Mouse (Mus musculus) E14TG2a.4 (cell line): ENCODE results near the gene Fus.

Experiments
- CTCF ChIP-seq: conservative IDR thresholded peaks from 2 replicates; pipeline ENCODE4 v1.5.1; 2014; ENCODE audit warnings: low read length
- NANOG ChIP-seq: IDR thresholded peaks from 2 replicates; pipeline ENCODE4 v1.6.1; 2014; ENCODE audit warnings: borderline replicate concordance, low read length, mixed read lengths
- POU5F1 ChIP-seq: IDR thresholded peaks from 2 replicates; pipeline ENCODE4 v1.6.1; 2014; ENCODE audit warnings: low read length, borderline replicate concordance

DNA sequence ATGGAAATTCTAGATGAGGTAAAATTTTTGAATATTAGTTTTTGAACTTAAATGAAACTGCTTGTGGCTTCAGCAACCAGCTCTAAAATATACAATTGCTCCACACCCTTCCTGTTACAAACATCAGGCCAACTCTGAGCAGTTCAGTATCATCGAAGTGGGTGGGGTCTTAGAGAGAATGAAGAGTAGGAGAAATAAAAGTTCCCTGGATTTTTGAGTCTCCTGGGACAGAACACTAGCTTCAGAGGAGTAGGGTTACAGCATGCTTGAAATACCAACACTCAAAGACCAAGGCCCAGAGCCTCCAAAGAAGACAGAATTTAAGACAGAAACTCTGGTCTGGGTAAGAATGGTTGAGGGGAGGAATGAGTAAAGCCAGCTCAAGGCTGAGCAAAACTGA, 32.2 kb downstream of the Fus start:
- TF ChIP-seq CTCF (no peak), POU5F1 (no peak), NANOG (no peak)
